Mouse (Mus musculus): ENCODE measurements at regions not wholly inside any gene's neighbourhood (a gene's known extent, or its start where the extent isn't known, plus 50 kb on each side); places are given as distances from the start of the nearest gene placed in this dataset.

DNA sequence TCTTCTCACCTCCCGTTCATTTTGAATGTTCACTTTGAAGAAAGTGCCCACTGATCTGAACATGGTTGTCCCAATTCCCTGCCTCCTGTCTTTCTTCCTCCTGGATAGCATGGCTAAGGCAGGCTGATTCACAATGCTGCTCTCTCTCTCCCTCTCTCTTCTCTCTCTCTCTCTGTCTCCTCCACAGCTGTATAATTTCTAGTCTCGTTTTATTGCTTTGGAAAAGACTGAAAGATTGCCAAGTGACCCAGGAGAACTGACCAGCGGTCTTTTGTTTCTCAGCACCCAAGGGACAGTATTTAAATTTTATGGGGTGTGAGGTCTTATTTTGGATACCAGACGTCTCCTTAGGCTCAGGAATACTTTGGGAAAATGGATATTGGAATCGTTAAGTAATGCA is 143.1 kb upstream of the Fam241a start:
- H3K4me2 ChIP-seq (ENCODE audit: low read depth, low read length): no peak overlapping the region
- no peak overlapping the region for H3K9ac ChIP-seq (ENCODE audit: low read depth, low read length)
- ATAC-seq (ENCODE audit: low read depth) (no peak), DNase-seq (ENCODE audit: low spot score) (no peak)
- H3K9me3 ChIP-seq (ENCODE audit: control insufficient read depth, low read length): no peaks in the 10 kb centered on the region
- H3K4me1 ChIP-seq (ENCODE audit: control insufficient read depth, insufficient read depth, low read length): peaks cover 5% of the 10 kb centered on the region; the same call in 1 of the 2 replicates
- H3K4me3 ChIP-seq (ENCODE audit: low read depth, low read length): no peak overlapping the region
- WGBS: 56% methylated on average over 5 of the region's 5 CpGs
- no peak overlapping the region for H3K27ac ChIP-seq (replicated peaks; ENCODE audit: low read depth, low read length)
- no peaks in the 10 kb centered on the region for H3K36me3 ChIP-seq (ENCODE audit: control insufficient read depth, insufficient read depth, low read length)
- H3K27me3 ChIP-seq (replicated peaks; ENCODE audit: control insufficient read depth, insufficient read depth, low read length): no peaks in the 10 kb centered on the region

DNA sequence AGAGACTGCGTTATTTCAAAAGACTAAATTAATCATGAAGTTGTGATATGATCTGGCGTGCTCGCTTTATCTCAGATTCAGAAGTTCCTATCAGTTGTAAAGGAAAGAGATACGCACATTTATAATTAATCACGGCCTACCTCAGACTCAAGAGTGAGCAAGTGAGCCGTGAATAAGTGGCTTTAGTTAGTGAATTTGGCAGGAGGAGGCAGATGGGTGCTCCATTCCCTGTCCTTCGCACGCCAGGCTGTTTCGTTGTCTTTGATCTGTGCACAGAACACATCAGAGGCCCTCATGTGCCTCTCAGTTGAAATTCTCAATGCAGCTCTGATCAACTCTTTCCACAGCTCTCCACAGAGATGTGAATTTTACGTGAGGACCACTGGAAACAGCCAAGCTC is 140.4 kb upstream of the Fam241a start:
- Histone ChIP-seq H3K4me3 (ENCODE audit: low read depth, low read length) (no peak overlapping the region), H3K27ac (replicated peaks; ENCODE audit: low read depth, low read length) (no peak overlapping the region), H3K4me2 (ENCODE audit: low read depth, low read length) (no peak overlapping the region), H3K4me1 (ENCODE audit: control insufficient read depth, insufficient read depth, low read length) (peaks cover 5% of the 10 kb centered on the region; the same call in 1 of the 2 replicates), H3K36me3 (ENCODE audit: control insufficient read depth, insufficient read depth, low read length) (no peaks in the 10 kb centered on the region), H3K9ac (ENCODE audit: low read depth, low read length) (no peak overlapping the region), H3K27me3 (replicated peaks; ENCODE audit: control insufficient read depth, insufficient read depth, low read length) (no peaks in the 10 kb centered on the region), H3K9me3 (ENCODE audit: control insufficient read depth, low read length) (no peaks in the 10 kb centered on the region)
- 71% methylated on average over 10 of the region's 10 CpGs for WGBS
- ATAC-seq (ENCODE audit: low read depth) (no peak), DNase-seq (ENCODE audit: low spot score) (peak; percentile 16)

DNA sequence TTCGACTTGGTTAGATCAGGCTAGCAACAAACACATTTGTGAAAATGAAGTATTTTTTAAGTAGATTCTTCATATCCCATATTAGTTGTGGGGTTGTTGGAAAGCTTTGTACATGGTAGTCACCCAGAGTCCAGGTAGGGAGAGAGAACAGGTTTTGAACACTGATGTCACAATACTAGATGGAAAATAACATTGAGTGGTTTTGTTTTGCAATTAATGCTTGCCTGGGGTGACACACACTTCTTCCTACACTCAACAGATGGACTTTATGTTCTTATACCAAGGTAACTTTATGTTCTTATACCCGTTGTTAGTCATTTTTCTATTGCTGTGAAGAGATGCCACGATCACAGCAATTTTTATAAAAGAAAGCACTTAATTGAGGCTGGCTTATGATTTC is 134.2 kb upstream of the Fam241a start:
- no peak for DNase-seq (ENCODE audit: low spot score)
- no peak for ATAC-seq (ENCODE audit: low read depth)
- H3K27me3 ChIP-seq (replicated peaks; ENCODE audit: control insufficient read depth, insufficient read depth, low read length): no peaks in the 10 kb centered on the region; the same call in 1 of the 2 replicates
- H3K4me1 ChIP-seq (ENCODE audit: control insufficient read depth, insufficient read depth, low read length): no peaks in the 10 kb centered on the region
- no peak overlapping the region for H3K9ac ChIP-seq (ENCODE audit: low read depth, low read length)
- 84% methylated on average over 3 of the region's 3 CpGs for WGBS
- no peak overlapping the region for H3K4me2 ChIP-seq (ENCODE audit: low read depth, low read length)
- H3K36me3 ChIP-seq (ENCODE audit: control insufficient read depth, insufficient read depth, low read length): no peaks in the 10 kb centered on the region
- H3K27ac ChIP-seq (replicated peaks; ENCODE audit: low read depth, low read length): no peak overlapping the region
- H3K9me3 ChIP-seq (ENCODE audit: control insufficient read depth, low read length): no peaks in the 10 kb centered on the region
- H3K4me3 ChIP-seq (ENCODE audit: low read depth, low read length): no peak overlapping the region

DNA sequence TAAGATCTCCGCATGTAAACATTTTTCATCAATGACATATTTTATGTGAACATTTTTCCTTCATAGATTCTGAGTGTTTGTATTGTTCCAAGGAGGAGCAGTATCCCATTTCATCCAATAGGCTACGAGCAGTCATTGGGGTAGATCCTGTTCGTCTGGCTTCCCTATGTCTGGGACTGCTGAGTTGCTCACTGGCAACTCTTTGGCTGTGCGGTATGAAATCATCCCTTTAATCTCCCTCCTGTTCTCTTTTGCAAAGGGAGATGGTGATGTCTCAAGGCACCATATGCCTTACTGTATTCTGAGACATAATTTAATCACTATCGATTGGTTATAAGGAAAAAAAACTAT is 133.4 kb upstream of the Fam241a start:
- ATAC-seq (ENCODE audit: low read depth): peak; percentile 87
- WGBS: 47% methylated on average over 5 of the region's 5 CpGs

DNA sequence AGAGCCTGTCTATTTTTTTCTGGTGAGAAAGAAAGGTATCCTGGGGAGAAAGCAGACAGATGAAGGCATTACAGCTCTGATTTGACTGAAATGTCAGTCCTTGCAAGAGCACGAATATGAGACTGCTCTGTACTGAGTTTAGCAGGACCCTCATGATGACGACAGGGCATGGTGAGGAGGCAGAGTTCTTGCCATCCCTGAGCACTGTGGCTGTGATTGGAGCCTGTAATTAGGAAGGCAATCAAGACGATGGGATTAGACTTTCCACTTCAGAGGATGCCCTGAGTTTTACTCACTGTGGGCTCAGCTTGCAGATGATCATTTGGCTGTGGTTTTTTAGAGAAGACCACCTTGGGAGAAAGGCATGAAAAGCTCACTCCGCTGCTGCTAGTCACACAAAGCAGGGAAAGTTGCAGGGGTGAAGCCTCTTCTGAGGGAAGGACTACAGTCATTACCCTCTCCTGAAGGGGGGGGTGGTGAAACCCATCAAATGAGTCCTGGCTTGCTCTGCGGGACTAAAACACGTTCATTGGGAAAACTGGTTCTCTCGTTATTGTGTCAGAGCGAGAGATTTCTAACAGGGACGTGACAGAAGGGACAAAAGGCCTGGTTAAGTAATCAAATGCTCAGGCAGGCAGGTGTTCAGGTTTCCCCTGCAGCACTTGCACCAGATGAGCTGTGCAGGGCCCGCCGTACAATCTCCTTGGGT is 132.9 kb upstream of the Fam241a start:
- peak overlapping the region; percentile 44; the same call in 1 of the 2 replicates for H3K27ac ChIP-seq (replicated peaks; ENCODE audit: low read depth, low read length)
- no peaks in the 10 kb centered on the region; the same call in 1 of the 2 replicates for H3K27me3 ChIP-seq (replicated peaks; ENCODE audit: control insufficient read depth, insufficient read depth, low read length)
- DNase-seq (ENCODE audit: low spot score) (peak; percentile 91), ATAC-seq (ENCODE audit: low read depth) (peak; percentile 91)
- 26% methylated on average over 11 of the region's 11 CpGs for WGBS
- no peak overlapping the region for H3K4me2 ChIP-seq (ENCODE audit: low read depth, low read length)
- no peaks in the 10 kb centered on the region for H3K4me1 ChIP-seq (ENCODE audit: control insufficient read depth, insufficient read depth, low read length)
- no peak overlapping the region for H3K9ac ChIP-seq (ENCODE audit: low read depth, low read length)
- no peaks in the 10 kb centered on the region for H3K36me3 ChIP-seq (ENCODE audit: control insufficient read depth, insufficient read depth, low read length)
- no peak overlapping the region for H3K4me3 ChIP-seq (ENCODE audit: low read depth, low read length)
- H3K9me3 ChIP-seq (ENCODE audit: control insufficient read depth, low read length): no peaks in the 10 kb centered on the region

More for the DNA sequence above, 133.4 kb upstream of the Fam241a start:
- Histone ChIP-seq H3K9me3 (ENCODE audit: control insufficient read depth, low read length) (no peaks in the 10 kb centered on the region), H3K4me3 (ENCODE audit: low read depth, low read length) (no peak overlapping the region), H3K27ac (replicated peaks; ENCODE audit: low read depth, low read length) (no peak overlapping the region), H3K4me2 (ENCODE audit: low read depth, low read length) (no peak overlapping the region), H3K4me1 (ENCODE audit: control insufficient read depth, insufficient read depth, low read length) (no peaks in the 10 kb centered on the region), H3K36me3 (ENCODE audit: control insufficient read depth, insufficient read depth, low read length) (no peaks in the 10 kb centered on the region), H3K9ac (ENCODE audit: low read depth, low read length) (no peak overlapping the region), H3K27me3 (replicated peaks; ENCODE audit: control insufficient read depth, insufficient read depth, low read length) (no peaks in the 10 kb centered on the region; the same call in 1 of the 2 replicates)
- DNase-seq (ENCODE audit: low spot score): no peak

DNA sequence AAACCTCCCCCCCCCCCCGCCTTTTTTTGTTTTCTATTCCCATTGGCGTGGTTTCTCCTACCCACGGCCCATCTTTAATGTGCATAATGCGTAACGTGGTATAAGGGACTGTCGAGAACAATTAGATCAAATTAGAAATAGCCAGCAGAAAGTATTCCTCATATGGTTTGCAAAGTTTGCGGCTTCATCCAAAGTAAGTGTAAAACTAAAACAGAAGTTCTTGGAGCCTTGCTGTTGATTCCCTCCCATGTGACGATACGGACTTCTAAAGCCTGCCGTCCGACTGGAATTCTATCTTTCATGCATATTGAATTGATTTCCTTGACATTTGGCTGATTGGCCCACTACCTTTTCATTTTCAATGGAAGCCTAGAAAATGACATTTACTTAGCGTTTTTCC is 128.7 kb upstream of the Fam241a start:
- DNase-seq (ENCODE audit: low spot score) (peak; percentile 64), ATAC-seq (ENCODE audit: low read depth) (no peak)

DNA sequence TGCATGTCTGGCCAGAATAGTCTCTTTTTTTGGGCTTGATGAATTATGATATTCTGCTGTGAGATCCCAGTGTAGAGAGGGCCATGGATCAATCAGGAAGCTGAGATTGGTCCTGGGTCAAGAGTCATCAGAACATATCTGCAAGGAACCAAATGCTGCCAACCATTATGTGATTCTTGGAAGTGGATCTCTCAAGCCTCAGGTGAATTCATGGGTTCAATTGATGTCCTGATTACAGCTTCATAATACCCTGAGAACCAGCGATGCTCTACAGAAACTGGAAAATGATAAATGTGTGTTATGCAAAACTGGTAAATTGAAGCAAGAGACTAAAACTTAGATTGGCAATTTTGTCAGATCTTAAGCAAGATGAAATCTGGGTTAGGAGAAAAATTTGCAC is 118.8 kb upstream of the Fam241a start:
- no peak for DNase-seq (ENCODE audit: low spot score)
- Histone ChIP-seq H3K9me3 (ENCODE audit: control insufficient read depth, low read length) (no peaks in the 10 kb centered on the region), H3K27ac (replicated peaks; ENCODE audit: low read depth, low read length) (no peak overlapping the region), H3K4me2 (ENCODE audit: low read depth, low read length) (no peak overlapping the region), H3K4me3 (ENCODE audit: low read depth, low read length) (no peak overlapping the region), H3K4me1 (ENCODE audit: control insufficient read depth, insufficient read depth, low read length) (no peaks in the 10 kb centered on the region), H3K27me3 (replicated peaks; ENCODE audit: control insufficient read depth, insufficient read depth, low read length) (no peaks in the 10 kb centered on the region), H3K9ac (ENCODE audit: low read depth, low read length) (no peak overlapping the region), H3K36me3 (ENCODE audit: control insufficient read depth, insufficient read depth, low read length) (no peaks in the 10 kb centered on the region)
- WGBS: 79% methylated on average over 1 of the region's 1 CpGs
- no peak for ATAC-seq (ENCODE audit: low read depth)

More for the DNA sequence above, 128.7 kb upstream of the Fam241a start:
- H3K36me3 ChIP-seq (ENCODE audit: control insufficient read depth, insufficient read depth, low read length): no peaks in the 10 kb centered on the region
- 0 out of 2 replicates have a peak overlapping the region, but pooled peaks have one; percentile 7 for H3K4me2 ChIP-seq (ENCODE audit: low read depth, low read length)
- no peaks in the 10 kb centered on the region for H3K4me1 ChIP-seq (ENCODE audit: control insufficient read depth, insufficient read depth, low read length)
- 43% methylated on average over 12 of the region's 12 CpGs for WGBS
- no peaks in the 10 kb centered on the region; the same call in 1 of the 2 replicates for H3K27me3 ChIP-seq (replicated peaks; ENCODE audit: control insufficient read depth, insufficient read depth, low read length)
- H3K9me3 ChIP-seq (ENCODE audit: control insufficient read depth, low read length): no peaks in the 10 kb centered on the region
- no peak overlapping the region for H3K4me3 ChIP-seq (ENCODE audit: low read depth, low read length)
- no peak overlapping the region for H3K9ac ChIP-seq (ENCODE audit: low read depth, low read length)
- no peak overlapping the region for H3K27ac ChIP-seq (replicated peaks; ENCODE audit: low read depth, low read length)

DNA sequence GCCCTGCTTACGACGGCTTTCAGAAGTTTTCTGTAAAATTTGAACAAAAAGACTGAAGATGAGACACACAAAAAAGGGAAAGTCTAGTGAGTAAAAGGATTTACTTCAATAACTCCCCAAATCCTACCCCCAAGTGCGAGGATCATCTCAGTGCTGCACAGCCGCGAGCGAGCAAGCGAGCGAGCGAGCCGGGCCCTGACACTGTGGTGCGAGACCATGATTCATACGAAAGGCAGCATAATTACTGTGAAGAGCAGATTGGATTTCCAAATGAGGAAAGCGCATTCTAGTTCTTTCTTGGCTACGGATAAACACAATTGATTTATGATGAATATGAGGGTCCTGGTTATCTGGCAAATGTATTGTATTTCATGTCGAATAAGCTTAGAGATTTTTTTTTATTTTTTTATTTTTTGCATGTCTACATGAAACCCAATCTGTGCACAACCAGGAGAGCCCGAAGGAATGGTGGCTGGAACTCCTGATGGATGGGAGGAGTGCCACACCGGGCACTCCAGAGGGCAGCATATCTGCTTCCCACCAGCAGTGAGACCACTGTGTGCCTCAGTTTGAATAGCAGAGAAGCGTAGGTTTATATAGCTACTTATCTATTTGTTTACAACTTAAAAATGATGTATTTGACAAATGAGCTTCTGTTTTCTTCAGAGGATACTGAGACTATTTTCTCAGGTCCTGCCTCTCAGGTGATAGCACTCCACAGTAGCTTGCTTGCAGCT is 106.9 kb upstream of the Fam241a start:
- Histone ChIP-seq H3K27me3 (replicated peaks; ENCODE audit: control insufficient read depth, insufficient read depth, low read length) (no peaks in the 10 kb centered on the region), H3K4me2 (ENCODE audit: low read depth, low read length) (no peak overlapping the region; the same call in 1 of the 2 replicates), H3K27ac (replicated peaks; ENCODE audit: low read depth, low read length) (no peak overlapping the region), H3K9me3 (ENCODE audit: control insufficient read depth, low read length) (no peaks in the 10 kb centered on the region), H3K9ac (ENCODE audit: low read depth, low read length) (no peak overlapping the region), H3K36me3 (ENCODE audit: control insufficient read depth, insufficient read depth, low read length) (no peaks in the 10 kb centered on the region), H3K4me3 (ENCODE audit: low read depth, low read length) (no peak overlapping the region), H3K4me1 (ENCODE audit: control insufficient read depth, insufficient read depth, low read length) (no peaks in the 10 kb centered on the region)
- peak; percentile 59; the same call in 1 of the 2 replicates for ATAC-seq (ENCODE audit: low read depth)
- peak; percentile 52 for DNase-seq (ENCODE audit: low spot score)
- WGBS: 58% methylated on average over 18 of the region's 18 CpGs
